Mouse (Mus musculus) C2C12 (cell line): ENCODE measurements around the gene Fam13c. TPM values are rescaled to one million over a fixed set of nuclear protein-coding genes. Genes with fewer than 3 reads are reported as not detected.

Experiments
- H3K27me3 ChIP-seq: one replicate; pipeline ENCODE4 v1.6.1; 2011; ENCODE audit not compliant: control insufficient read depth, insufficient read depth, insufficient read length
- H3K36me3 ChIP-seq: one replicate; pipeline ENCODE4 v1.6.1; 2011; ENCODE audit not compliant: control insufficient read depth, insufficient read depth
- H3K4me3 ChIP-seq: one replicate; pipeline ENCODE4 v1.5.1; 2011; ENCODE audit warnings: mild to moderate bottlenecking, control low read depth; ENCODE audit not compliant: poor library complexity, insufficient read depth, severe bottlenecking
- H3K79me2 ChIP-seq: one replicate; pipeline ENCODE4 v1.6.1; 2011; ENCODE audit not compliant: control insufficient read depth, insufficient read depth
- H3K79me3 ChIP-seq: one replicate; pipeline ENCODE4 v1.6.1; 2011; ENCODE audit warnings: low read depth, control low read depth
- H3ac ChIP-seq: one replicate; pipeline ENCODE3; 2011; ENCODE audit warnings: low read depth; ENCODE audit not compliant: control insufficient read depth, insufficient read length
- CEBPB ChIP-seq: IDR thresholded peaks from one replicate; pipeline ENCODE4 v1.6.1; 2011; ENCODE audit warnings: low read depth, mild to moderate bottlenecking, control low read depth, moderate library complexity
- CTCF ChIP-seq: IDR thresholded peaks from one replicate; pipeline ENCODE4 v1.5.1; 2011; ENCODE audit not compliant: control insufficient read depth, insufficient read depth, insufficient read length
- FOSL1 ChIP-seq: IDR thresholded peaks from one replicate; pipeline ENCODE4 v1.8.0; 2011; ENCODE audit warnings: mild to moderate bottlenecking, low read length; ENCODE audit not compliant: poor library complexity, insufficient read depth, severe bottlenecking
- MAX ChIP-seq: IDR thresholded peaks from one replicate; pipeline ENCODE4 v1.6.1; 2011; ENCODE audit warnings: mild to moderate bottlenecking, control low read depth
- MYOD1 ChIP-seq: IDR thresholded peaks from one replicate; pipeline ENCODE4 v1.6.1; 2011; ENCODE audit warnings: low read depth; ENCODE audit not compliant: control insufficient read depth, insufficient read length
- MYOG ChIP-seq: IDR thresholded peaks from one replicate; pipeline ENCODE4 v1.6.1; 2011; ENCODE audit not compliant: control insufficient read depth, insufficient read length; ENCODE audit errors: extremely low read depth
- USF1 ChIP-seq: IDR thresholded peaks from one replicate; pipeline ENCODE4 v1.6.1; 2011; ENCODE audit warnings: low read depth, mild to moderate bottlenecking, control low read depth, moderate library complexity
- polyA plus RNA-seq: library from polyadenylated mRNA; unstranded; fragments of >200 nt; fragmentation: generic; extraction: Trizol; gene quantifications from one replicate; pipeline ENCODE4 v1.2.1, GENCODE M21; 2012; ENCODE audit warnings: missing spikeins

The Fam13c gene
- polyA plus RNA-seq, 1 experiment = 0.98 TPM

DNA sequence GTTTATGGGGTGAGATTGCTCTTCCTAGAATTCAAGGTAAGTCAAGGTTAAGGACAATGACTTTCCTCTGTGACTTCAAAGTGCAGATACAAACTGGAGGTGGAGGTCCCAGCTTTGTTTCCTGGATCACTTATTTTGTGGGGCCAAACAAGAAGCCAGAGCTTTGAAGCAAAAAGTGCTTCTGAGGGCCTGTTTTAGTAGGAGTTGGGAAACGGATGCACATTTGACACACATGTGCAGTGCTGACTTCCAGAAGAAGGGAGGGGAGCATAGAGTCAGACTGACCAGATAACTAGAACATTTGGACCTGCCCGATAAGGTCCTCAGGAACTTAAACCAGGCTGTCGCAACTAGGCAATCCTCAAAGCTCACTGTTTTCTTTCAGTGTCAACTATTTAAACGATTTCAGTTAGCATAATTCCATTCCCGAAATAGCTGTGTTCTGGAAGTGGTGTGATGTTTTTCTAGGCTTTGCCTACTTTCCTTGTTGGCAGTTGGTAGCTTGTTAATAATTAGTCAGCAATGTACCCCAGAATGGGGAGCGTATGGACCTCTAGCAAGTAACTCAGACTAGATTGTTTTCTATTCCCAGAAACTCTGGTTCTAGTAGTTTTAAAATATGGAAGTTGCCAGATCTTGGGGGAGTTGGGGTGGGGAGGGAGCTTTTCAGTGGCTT lies 22.3 kb upstream of the Fam13c start:
- Histone ChIP-seq H3K79me2 (no peaks in the 10 kb centered on the region), H3K27me3 (no peaks in the 10 kb centered on the region), H3K36me3 (no peaks in the 10 kb centered on the region), H3K4me3 (no peak overlapping the region), H3K79me3 (no peaks in the 10 kb centered on the region), H3ac (no peak overlapping the region)
- no peak for TF ChIP-seq MYOD1
- TF ChIP-seq MYOG = no peak
- no peak for TF ChIP-seq CEBPB
- no peak for TF ChIP-seq USF1
- TF ChIP-seq MAX = no peak
- no peak for TF ChIP-seq FOSL1
- no peak for TF ChIP-seq CTCF

DNA sequence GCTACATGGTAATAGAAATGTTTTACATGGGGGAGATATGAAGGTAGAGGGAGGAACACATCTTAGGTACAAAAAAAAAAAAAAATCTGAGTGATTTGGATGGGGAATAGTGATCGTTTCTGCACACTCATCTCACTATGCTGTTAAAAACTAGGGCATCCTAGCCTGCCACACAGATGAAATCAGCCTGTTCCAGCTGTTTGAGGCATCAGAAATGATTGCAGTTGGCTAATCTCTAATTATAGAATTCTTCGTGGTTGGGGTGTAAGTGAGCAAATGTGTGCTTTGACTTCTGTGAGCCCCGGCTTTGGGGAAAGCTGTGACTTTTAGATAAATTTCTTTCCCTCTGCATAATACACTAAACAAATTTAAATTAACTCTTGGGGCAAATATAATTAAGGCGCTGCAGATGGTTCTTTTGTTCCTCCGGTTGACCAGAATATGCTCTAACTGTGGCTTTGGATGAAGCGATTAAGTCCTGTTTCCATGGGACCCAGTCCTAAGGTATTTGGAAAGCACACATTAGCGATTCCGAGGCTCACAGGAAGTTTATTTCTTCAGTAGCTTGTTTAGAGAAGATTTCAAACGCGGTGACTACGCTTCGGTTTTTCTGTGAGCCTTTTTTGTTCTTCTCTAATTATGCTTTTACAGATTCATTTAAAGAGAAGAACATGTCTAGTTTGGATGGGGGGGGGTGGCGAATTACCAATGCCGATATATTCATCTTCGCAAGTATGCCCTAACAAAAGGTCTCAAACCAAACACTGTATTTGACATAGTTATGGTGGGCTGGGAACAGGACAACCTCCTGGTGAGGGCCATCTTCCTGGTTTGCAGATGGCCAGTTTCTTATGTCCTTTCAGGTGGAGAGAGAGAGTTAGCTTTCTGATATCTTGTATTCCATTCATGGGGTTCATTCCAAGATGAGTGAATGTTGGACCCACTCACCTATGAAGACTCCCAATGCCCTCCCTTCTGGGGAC lies 20.7 kb upstream of the Fam13c start:
- Histone ChIP-seq H3K27me3 (no peaks in the 10 kb centered on the region), H3K79me2 (no peaks in the 10 kb centered on the region), H3ac (no peak overlapping the region), H3K79me3 (no peaks in the 10 kb centered on the region), H3K36me3 (no peaks in the 10 kb centered on the region), H3K4me3 (no peak overlapping the region)
- TF ChIP-seq CEBPB (no peak), MYOD1 (peak; percentile 60)

DNA sequence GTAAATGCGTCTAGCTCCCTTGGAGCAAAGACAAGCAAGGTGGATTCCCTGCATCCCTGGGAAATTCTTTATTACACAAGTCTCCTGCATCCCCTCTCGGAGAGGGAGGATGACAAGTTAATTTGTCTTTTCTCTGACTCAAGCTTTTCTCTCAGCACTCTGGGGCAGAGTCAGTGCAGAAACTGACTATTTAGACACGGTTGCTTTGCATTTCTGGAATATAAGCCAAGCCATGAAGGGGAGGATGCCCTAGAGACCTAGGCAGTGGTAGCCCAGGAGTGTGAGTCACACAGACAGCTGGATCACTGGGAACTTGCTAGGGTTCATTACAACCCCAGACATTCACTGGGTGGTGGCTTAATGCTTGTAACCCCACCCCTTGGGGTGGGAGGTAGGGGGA lies 13.9 kb upstream of the Fam13c start:
- TF ChIP-seq MYOG (no peak), CTCF (no peak), MAX (no peak), MYOD1 (peak; percentile 95), CEBPB (peak; percentile 49), FOSL1 (peak; percentile 78), USF1 (no peak)
- Histone ChIP-seq H3K36me3 (no peaks in the 10 kb centered on the region), H3K27me3 (no peaks in the 10 kb centered on the region)

DNA sequence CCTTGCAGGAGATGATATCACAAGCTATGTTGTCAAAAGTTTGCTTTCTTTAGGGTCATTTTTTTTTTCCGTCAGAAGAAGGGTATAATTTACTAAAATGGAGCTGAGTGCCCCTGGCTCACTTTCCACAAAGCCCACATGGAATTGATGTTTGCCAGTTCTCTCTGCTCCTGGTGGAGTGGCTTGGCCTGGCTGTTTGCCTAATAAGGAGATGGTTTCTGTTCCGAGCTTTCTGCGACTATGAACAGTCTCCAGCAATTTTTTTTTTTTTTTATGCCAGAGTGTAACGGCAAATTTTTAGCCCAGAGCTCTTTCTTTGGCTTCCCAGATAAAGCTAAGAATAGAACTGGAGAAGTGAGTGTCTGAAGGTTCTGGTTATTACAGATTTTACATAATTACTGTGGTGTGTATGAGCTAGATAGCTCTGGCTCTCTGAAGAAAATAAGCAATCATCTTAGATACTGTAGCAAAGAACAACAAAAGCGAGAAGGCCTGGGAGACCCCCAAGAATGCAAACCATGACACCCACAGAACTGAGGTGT lies 12.1 kb upstream of the Fam13c start:
- Histone ChIP-seq H3K79me2 (no peaks in the 10 kb centered on the region), H3ac (no peak overlapping the region), H3K36me3 (no peaks in the 10 kb centered on the region)

More for the DNA sequence above, 13.9 kb upstream of the Fam13c start:
- H3ac ChIP-seq = no peak overlapping the region
- no peak overlapping the region for H3K4me3 ChIP-seq
- no peaks in the 10 kb centered on the region for H3K79me3 ChIP-seq
- no peaks in the 10 kb centered on the region for H3K79me2 ChIP-seq

DNA sequence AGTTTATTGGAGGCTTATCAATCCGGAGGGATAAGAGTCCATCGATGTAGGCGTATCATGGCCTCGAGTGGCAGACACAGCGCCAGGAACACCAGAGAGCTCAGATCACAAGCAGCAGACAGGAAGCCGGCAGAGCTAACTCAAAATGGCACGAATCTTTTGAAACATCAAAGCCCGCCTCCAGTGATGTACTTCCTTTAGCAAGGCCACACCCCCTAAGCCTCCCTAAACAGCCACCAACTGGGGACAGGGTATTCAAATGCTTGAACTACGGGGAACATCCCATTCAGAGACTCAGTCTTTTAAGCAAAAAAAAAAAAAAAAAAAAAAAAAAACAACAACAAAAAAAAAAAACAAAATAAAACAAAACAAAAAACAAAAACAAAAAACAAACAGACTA lies 10.9 kb upstream of the Fam13c start:
- no peak for TF ChIP-seq MYOG
- no peaks in the 10 kb centered on the region for H3K36me3 ChIP-seq
- no peaks in the 10 kb centered on the region for H3K79me3 ChIP-seq
- H3K79me2 ChIP-seq = no peaks in the 10 kb centered on the region
- H3K4me3 ChIP-seq = no peak overlapping the region
- no peak overlapping the region for H3ac ChIP-seq
- no peaks in the 10 kb centered on the region for H3K27me3 ChIP-seq

More for the DNA sequence above, 12.1 kb upstream of the Fam13c start:
- Histone ChIP-seq H3K27me3 (no peaks in the 10 kb centered on the region), H3K4me3 (no peak overlapping the region), H3K79me3 (no peaks in the 10 kb centered on the region)
- TF ChIP-seq USF1 (no peak), MAX (no peak), MYOD1 (no peak), CEBPB (no peak), CTCF (no peak), FOSL1 (no peak), MYOG (no peak)
